Mouse (Mus musculus) ES-CJ7 (cell line): ENCODE measurements around the gene Tmem135.

Source experiments
- DNase-seq: peaks from one replicate; pipeline ENCODE4 v3.0.0; 2011; ENCODE audit warnings: low read depth, low spot score

Gene Tmem135

DNA sequence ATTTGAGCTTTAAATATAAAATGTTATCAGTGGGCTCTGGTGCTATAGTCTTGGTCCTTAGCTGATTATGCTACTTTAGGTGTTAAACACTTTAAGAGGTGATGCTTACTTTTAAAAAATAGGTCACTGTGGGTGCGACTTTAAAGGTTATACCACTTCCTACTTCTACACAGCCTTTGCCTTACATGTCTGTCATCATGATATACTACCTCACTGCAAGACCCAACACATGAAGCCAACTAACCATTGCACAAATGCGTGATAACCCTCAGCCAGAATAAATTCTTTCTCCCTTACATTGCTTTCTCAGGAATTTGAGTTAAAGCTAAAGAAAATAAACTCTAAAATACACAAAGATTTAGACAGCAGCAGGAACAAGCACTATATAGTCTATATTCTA is 150.7 kb downstream of the Tmem135 start:
- DNase-seq: no peak

DNA sequence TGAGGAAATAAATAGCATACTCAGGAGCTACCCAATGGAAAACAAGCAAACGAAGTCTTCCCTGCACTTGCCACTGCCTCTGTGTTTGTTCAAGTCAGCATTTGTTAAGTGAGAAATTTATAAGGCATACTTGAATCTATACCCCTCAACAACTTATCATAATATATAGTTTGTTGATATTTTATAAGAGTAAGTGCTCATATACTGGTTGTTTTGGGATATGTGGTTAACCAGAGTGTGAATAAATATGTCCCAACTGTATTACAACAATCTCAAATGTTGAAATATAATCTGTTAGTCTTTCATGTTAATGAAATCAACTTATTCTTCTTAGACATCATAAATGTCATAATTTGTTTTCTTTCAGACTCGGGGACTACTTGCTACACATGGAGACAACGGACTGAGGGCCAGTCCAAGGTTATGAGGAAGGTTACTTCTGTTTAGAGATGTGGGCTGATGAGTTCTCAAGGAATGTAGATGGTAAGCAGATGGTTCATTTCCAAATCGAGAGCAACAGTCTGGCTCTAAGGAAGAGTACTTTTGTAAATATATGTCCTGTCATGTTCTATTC is 152.1 kb downstream of the Tmem135 start:
- DNase-seq: no peak

DNA sequence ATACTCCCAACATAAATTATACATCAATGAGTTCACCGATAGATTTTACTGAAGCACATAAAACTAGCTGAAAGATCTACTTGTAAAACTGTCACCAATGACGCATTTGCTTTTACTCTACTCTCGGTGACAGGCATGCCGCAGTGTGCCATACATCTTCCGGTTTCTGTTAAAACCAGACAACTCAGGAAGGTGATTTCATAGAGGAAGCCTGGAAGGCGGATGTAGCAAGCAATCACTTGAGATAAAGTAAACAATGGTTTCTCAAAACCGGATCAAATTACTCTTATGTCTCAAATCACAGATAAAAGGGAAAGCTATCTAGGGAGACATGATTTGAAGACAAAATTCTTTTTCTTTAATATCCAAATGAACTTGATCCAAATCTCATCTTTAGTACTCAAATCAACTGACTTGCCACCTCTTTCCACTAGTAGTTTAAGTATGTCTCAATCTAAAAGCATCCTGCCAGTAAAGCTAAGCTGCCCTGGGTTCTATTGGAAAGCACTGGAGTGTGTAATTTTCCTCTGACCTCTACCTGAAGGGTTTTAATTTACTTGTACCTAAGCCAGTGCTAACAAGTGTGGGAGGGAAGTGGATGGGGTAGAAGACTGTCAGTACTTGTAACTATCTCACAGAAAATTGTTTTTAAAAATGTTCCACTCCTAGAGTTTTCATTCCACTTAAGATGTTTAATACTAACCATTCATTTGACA is 155.7 kb downstream of the Tmem135 start:
- DNase-seq: no peak

DNA sequence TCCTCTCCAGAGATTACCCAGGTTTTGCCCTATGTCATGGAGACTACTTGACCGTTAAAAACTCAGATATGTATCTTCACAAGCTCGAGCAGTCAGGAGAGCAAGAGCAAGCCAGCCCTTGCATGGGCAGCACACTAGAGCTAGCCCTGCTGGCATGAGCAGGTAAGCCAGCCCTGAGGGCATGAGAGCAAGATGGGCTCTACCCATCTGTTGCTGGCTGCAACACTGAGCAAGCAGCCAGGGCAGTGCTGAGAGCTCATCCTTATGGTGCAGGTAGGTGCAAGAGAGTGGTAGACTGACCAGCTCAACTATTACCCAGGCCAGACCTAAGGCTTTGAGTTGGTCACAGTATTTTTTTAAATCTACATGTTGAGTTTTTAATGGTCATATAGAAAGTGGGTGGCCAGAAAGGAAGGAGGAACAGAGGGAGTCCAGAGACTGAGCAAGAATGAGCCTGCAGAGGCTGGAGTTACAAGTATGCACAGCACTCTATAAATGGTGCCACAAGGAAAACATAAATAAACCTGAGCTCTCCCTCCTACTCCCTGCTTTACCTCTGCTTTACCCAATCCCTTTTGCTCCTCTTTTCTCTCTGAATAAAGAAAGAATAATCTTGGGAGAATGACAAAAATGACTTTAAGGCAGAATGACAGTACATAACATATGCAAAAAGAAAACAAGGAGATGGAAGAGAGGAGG is 156.9 kb downstream of the Tmem135 start:
- DNase-seq: no peak

DNA sequence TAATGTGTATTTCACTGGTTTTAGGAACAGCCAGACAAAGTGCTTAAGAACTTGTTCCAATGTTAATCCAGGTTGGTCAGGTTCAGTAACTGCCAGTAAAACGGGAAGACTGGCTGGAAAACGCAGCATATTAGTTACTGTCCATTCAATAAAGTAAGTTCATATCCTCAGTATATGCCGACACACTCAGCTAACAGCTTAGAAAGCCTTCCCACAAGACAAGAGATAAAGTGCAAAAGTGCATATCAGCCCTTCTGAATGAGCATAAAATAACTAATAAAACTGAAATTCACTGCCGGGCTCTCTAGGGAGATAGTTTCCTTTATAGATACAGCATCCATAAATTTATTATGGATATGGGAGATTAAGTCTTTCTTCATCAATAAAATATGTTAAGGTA is 161.5 kb downstream of the Tmem135 start:
- DNase-seq: no peak

DNA sequence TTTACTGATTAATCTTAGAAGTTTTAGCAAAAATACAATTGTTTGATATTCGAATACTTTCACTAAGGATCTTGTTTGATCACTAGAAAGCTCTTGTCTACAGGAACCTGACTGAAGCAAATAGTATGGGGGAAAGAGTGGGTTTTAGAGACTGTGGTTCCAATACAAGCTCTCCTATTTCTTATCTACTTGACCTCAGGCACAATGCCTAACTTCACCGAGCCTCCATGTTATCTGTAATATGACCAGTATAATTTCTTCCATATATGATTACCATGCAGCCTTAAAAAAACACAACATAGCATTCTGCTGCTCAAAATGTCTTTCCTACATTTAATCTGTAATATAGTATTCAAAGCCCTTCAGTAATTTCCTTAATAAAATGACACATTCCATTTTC is 161.9 kb downstream of the Tmem135 start:
- no peak for DNase-seq

DNA sequence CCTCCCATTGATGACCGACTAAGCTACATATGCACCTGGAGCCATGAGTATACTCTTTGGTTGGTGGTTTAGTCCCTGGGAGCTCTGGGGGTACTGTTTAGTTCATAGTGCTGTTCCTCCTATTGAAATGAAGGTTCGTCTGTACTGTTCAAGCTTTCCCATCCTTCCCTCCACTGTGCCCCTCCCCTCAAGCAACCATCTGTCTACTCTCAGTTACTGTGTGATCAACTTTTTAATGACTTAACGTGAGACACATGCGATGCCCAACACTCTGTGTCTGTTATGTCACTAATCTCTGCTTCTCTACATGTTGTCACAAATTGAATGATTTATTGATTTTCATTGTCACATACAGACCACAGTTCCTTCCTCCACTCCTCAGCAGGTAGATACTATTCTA is 164.4 kb downstream of the Tmem135 start:
- no peak for DNase-seq

DNA sequence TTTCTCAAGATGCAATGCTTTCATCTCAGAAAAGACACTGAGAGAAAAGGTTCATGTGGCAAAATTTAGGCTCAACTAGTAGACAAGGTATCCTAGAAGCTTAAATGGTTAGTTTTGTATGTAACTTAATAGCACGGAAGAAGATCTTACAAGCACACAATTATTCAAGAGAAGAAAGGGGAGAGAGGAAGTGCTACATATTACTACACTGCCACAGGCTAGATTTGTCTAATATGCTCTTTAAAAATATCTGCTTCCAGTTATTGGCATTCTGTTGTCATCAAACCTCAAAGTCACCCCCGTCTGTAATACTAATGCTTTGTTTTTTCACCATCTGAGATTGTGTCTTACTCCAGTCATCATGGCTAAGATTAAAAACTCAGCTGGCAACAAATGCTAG is 167.4 kb downstream of the Tmem135 start:
- no peak for DNase-seq

DNA sequence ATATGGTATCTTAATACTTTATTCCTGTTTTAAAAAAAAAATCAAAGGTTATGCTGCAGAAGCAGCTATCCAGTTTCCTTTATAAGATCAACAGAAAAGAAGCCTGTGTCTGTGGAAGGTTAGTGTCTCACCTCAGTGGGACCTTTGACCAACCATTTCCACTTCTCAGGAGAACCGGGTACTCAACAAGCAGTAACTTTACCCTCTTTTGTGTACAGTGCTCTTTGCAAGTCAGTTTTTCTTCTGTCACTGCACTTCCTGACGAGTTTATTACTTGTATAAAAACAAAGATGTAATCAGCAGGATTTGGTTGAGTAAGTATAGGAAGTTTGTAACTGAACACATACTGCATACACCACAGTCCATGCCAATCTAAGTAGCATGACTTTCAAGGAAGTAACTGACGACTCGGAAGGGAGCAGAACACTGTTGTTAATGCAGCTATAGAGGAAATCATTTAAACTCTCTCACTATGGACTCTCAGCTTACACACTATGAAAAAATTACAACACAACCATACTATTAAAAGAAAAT is 168.0 kb downstream of the Tmem135 start:
- DNase-seq: no peak

DNA sequence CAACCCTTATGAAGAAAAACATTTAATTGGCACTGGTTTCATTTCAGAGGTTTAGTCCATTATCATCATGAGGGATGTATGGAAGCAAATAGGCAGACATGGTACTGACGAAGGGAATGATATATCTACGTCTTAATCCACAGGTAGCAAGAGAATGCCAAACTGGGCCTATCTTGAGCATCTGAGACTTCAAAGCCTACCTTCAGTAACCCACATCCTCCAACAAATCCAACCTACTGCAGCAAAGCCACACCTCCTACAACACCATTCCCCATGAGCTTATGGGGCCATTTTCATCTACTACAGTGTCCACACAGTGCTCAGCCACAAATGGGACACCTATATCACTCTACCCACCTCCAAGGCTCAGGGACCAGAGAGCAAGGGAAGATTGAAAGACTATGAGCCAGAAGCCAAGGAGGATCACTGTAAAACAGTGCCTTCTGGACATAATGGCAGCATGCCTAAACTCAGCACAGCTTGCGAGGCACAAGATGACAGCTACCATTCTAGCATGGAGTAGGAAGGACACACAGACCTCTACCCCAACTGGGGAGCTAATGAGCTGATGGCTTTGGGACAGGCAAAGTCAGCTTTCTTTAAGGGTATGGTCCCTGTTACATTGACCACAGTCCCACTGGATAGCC is 171.4 kb downstream of the Tmem135 start:
- no peak for DNase-seq

DNA sequence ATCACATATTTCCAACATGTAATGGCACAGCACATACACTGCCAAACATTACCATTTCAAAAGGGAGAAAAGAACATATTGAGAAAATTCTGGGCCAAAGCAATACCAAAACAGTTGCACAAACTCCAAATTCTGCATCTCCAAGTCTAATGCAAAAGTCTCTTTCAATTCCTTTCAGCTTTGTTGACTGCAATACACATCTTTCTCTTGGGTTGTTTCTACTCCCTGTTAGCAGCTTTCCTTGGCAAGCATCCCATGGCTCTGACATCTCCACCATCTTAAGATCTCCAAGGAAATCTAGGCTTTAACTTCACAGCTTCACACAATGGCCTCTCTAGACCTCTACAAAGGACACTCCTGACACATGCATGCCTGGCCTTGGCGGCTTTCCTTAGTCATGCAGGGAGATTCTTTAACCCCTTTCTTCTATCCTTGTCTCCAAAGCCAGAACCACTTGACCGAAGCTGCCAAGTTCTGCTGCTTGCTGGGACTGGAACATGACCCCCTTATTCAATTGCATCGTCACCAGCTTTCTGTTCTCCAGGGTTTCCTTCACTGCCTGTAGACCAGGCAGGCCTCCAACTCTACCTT is 172.7 kb downstream of the Tmem135 start:
- no peak for DNase-seq

DNA sequence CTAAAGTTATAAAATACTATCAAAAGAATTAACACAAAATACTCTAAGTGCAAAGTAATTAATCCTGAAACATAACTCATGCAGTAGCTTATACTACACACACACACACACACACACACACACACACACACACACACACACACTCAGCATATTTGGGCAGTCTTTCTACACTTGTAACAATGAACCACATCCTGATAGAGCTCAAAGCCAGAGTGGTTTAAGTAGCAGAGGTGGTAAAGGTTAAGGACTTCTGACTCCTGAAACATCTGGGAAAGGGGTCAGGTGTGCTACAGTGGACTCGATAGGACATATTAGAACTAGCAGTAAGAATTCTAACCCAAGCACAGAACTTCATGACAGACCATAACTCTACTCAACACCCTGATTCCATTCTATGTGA is 181.4 kb downstream of the Tmem135 start:
- no peak for DNase-seq

DNA sequence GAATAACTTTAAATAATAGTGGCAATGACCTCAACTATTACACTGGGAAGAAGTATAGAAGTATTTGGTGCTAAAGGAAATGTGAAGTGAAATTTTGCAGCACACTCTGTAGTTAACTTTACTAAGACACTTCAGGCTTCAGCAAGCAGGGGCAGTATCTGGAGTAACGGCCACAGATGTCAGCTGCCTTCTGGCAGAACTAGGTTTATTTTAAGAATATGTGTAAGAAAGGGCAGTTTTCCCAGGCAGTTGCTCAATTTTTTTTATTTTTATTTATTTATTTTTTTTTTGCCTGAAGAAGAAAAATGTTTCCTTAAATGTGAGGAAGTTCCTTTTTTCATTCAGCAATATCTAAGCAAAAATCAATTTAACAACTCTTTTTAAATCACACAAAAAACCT is 187.4 kb downstream of the Tmem135 start:
- DNase-seq: no peak

DNA sequence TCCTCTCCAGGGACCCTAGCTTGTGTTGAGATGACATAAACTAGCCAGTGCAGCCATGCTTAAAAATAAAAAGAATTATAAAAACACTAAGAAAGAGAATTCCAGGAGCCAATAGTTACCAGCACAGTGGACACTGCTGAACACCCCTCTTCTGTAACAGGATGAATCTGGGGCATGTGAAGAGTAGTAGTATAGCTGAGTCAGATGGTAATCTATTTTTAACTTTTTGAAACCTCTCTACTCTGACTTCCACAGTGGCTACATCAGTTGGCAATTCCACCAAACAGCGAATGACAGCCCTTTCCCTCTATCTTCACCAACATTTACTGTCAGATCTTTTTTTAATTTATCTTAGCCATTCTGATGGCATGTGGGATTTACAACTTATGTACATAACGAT is 187.9 kb downstream of the Tmem135 start:
- no peak for DNase-seq

DNA sequence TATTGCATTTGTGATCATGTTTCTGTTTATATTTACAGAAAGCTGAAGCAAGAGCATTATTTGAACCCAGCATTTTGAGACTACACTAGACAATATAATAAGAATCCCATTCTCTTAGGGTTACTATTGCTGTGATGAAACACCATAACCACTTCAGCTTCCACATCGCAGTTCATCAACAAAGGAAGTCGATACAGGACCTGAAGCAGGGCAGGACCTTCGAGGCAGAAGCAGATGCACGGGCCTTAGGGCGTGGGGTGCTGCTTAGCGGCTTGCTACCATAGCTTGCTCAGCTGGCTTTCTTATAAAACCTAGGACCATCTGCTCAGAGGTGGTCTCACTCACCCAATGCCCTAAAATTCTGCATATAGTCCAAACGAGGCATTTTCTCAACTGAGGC is 188.3 kb downstream of the Tmem135 start:
- no peak for DNase-seq

DNA sequence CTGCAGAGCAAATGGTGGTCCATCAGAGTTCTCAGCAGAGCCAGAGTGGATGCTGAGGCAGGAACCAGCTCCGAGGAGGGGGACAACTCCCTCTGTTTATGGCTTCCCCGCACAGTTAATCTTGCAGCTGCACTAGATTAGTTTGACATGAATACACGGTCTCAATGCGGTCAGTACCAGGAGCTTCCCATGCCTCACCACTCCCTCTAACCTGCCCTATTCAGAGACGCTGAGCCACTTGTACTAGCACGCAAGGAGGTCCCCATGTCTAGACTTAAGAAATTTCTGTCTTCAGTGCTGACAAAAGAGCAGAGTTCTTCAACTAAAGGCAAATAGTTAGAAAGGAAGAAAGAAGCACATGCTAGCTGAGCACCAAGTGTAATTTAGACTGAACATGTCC is 193.5 kb downstream of the Tmem135 start:
- no peak for DNase-seq

DNA sequence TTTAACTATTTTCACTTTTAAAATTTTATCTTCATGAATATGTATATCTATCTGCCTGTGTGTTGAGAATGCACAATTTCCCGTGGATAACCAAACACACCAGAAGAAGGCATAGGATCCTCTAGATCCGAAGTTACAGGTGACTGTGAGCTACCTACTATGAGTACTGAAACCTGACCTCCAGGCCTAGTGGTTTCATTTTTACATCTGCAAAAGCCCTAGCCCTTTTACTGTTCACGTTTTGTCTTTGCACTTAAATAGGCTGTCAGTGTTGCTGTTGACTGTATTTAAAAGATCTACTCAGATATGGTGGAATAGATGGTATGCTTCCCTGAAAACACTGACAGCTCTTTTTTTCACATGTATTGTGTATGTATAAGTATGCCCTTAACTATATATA is 197.9 kb downstream of the Tmem135 start:
- no peak for DNase-seq

DNA sequence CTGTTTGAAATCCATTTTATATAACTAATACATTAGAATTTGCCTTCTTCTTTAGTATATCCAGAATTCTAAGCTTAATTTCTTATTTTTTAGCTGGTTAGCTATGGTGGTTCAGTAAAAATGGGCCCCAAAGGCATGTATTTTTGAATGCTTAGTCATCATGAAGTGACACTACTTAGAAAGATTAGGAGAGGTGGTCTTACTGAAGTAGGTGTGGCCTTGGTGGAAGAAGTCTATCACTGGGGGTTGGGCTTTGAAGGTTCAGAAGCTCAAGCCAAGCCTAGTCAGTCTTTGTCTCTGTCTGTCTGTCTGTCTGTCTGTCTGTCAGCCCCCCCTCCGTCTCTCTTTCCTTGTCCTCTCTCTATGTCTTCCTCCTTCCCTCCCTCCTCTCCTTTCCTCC is 198.6 kb downstream of the Tmem135 start:
- DNase-seq: no peak

DNA sequence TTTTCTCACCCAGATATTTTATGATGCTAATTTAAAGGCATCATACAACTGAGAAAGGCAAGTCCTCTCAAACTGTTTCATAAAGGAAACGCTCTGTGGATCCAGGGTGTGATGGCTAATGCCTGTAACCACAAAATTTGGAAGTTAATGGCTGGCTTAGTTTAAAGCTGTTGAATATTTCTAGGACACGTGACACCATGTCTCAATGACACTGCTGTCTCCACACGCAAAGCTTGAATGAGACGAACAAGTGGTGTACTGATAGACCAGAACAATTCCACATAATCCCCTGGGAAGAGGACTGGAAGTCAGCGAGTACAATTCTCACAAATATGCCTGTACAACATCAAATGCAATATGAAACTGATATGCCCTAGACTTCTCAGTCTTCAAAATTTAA is 200.9 kb downstream of the Tmem135 start:
- no peak for DNase-seq

DNA sequence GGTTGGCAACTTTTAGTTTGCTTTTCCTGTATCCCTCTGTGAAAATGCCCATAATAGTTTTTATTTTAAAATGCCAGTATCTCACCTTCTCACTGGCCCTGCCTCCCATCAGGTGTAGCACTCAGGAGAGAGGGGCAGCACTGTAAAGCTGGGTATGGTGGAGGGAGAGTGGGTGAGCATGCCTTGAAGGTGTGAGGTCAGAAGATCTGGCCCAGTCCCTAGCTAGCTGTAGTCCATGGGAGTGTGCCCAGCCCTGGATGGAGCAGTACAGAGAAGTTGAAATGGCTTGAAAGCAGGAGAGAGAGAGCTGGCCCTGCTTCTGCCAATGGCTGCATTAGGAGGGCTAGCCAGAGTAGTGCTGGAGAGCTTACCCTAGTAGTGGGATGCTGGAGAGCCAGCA is 202.1 kb downstream of the Tmem135 start:
- DNase-seq: no peak

DNA sequence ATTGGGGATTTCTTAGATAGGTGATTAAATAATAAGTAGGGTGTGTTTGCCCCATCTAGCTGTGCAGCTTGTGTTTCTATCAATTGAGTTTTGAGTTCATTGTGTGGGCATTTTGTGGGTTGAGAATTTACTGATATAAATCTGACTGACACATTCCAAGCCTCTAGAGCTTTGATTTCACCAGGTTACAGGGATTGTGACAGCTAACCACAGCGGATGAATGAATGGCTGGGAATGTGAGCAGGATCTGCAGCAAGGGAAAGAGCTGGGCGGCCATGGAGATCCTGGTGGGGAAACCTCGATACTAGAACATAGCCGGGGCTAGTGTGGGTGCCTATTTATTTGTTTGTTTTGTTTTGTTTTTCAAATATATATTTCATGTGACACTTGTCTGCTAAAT is 205.5 kb downstream of the Tmem135 start:
- DNase-seq: no peak

DNA sequence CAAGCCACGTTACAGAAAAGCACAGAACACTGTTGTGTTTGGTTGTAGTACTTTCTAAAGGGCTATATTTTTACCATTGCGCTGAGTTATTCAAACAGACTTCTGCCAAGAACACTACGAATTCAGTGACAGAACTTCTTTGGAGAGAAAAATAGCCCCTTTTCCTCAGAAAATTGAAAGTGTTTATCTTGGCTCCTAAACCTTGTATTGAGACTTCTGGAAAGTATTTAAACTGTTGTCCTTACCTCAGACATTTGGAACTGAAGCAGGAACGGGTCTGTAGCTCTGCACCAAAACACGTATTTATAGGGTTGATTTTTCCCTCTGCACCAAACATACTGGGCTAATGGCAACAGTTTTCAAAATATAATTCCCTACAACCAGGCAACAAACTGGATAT is 210.6 kb downstream of the Tmem135 start:
- no peak for DNase-seq
